In the genomic region with DNA sequence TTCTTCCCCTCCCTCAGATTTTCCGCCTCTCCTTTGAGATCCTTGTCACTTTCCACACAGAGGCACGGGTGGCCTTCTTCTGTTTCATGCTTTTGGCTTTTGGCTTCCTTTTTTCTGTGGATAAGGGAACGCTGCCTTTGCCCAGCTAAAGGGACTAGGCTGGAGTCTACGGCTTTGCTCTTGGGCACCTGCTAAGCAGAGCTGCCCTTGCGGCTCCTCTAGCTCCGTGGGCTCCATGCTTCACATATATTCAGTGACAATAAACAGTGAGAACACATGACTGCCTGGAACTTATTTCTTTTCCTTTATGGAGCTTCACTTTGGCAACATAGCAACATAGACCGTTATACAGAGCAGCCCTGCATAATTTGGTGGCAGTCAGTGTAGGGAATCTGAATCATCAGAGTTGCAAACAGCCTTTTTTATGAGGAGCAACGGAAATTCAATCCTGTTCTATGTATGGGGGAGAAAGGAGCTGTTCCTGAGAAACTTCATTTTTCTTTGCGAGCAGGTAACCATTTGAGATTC, we compare ENCODE assay signal across 26 mouse cellular contexts. TPM values are rescaled to one million over a fixed set of nuclear protein-coding genes. Genes with fewer than 3 reads are reported as not detected.
A peak's percentile ranks its signal among the peaks of the same experiment; 100 is the strongest.
DNase-seq lines count a peak whose midpoint lies in the region; ATAC-seq and TF ChIP-seq lines count a peak whose summit lies in the region.
"Had no signal": no experiment of that assay in that cellular context is flagged by ENCODE, and none has a peak within 500 bp of the region (broad histone marks: within the 10 kb centered on the region; RNA-seq: fewer than 3 reads in every experiment).

No protein-coding gene starts in this region.

- H3K4me3 ChIP-seq in left cerebral cortex, adult 2 months = no peak overlapping the region
- H3K4me3 ChIP-seq: embryonic facial prominence, embryonic 10.5 days; embryonic facial prominence, embryonic 13.5 days; erythroblast, embryonic 14.5 days; forebrain, embryonic 12.5 days; heart, adult 2 months; hindbrain, embryonic 12.5 days; hindbrain, embryonic 15.5 days had no signal

- DNase-seq in frontal cortex, postnatal 14 days (ENCODE audit: low spot score in 2 of 2) = no peak
- peak; percentile 15 to 50 for DNase-seq in left cerebral cortex, postnatal 14 days (ENCODE audit: low spot score in 2 of 2)
- DNase-seq in left cerebral cortex, adult 2 months (ENCODE audit: extremely low spot score in 1 of 2, low spot score in 2 of 2) = no peak
- DNase-seq in right cerebral cortex, adult 2 months (ENCODE audit: low spot score in 2 of 2) = peak; percentile 11 to 19
- DNase-seq in right cerebral cortex, postnatal 10 days (ENCODE audit: low spot score in 2 of 2) = no peak
- peak; percentile 18 for DNase-seq in telencephalon, adult 2 months (ENCODE audit: low read depth, low spot score)
- DNase-seq: adrenal gland, postnatal 10 days; adrenal gland, postnatal 36 days; B cell, adult 2 months; cerebellum, adult 11-12 months; cerebellum, adult 8-10 months; cerebellum, postnatal 10 days; cerebellum, postnatal 36 days; embryo, embryonic 11 days; gastrocnemius, postnatal 25 days; heart, adult 2 months had no signal

- peak; percentile 93 for ATAC-seq in frontal cortex, adult (ENCODE audit: low TSS enrichment)
- ATAC-seq: forebrain, embryonic 16.5 days; Patski had no signal

- H3K27ac ChIP-seq in left cerebral cortex, adult 2 months = no peak overlapping the region
- H3K27ac ChIP-seq: embryonic facial prominence, embryonic 10.5 days; embryonic facial prominence, embryonic 13.5 days; forebrain, embryonic 12.5 days; heart, adult 2 months; hindbrain, embryonic 12.5 days; hindbrain, embryonic 15.5 days had no signal

- intact Hi-C loops in left cerebral cortex, postnatal 14 days (cut with DNase I) = no loop called here
- intact Hi-C loops in left cerebral cortex, adult 2 months (cut with DNase I) = no loop called here

- TF ChIP-seq CTCF in left cerebral cortex, adult 2 months (IDR thresholded peaks at IDR 0.05) = no peak

RNA-seq across cellular contexts. Expression of gene Vldlr, which starts 12.5 kb away (rescaled TPM):
- 10 to 100 TPM; 70.0 to 76.4 TPM for total RNA-seq in left cerebral cortex, postnatal 14 days (2021)
- total RNA-seq in left cerebral cortex, adult 2 months (2021) = 10 to 100 TPM; 55.9 to 59.0 TPM
- total RNA-seq: CH12.LX had no signal

Comparison
In these comparisons a context has a peak if more than half of its experiments do, and no peak if none do; other contexts are left out.
1. DNase-seq: peak in left cerebral cortex, postnatal 14 days (2 of 2), right cerebral cortex, adult 2 months (2 of 2) and telencephalon, adult 2 months (single experiment); none in frontal cortex, postnatal 14 days (0 of 2), left cerebral cortex, adult 2 months (0 of 2) and right cerebral cortex, postnatal 10 days (0 of 2).